Mouse (Mus musculus): Measurements from ENCODE around the gene Chd8. TPM values are rescaled to one million over a fixed set of nuclear protein-coding genes. Genes with fewer than 3 reads are reported as not detected.

Gene Chd8
- polyA plus RNA-seq, 1 experiment = 30.1 TPM

DNA sequence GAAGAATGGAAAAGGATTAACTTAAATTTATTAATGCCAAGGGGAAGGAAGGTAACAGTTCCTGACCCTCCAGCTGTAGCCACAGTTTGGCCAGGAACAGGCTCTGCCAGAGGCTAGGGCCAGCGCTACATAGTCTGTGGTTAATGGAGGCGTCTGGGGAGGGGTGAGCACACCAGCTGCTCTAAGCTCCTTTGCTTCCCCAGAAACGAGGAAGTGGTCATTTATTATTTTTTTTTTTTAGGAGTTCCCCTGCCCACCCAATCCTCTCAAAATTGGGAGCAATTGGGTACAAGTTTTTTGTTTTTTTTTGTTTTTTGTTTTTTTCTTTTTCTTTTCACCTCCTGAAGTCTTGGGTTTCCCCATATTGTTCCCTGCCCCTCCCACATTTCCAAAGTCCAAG lies 59.4 kb downstream of the Chd8 start:
- DNase-seq (ENCODE audit: low read depth) = no peak

DNA sequence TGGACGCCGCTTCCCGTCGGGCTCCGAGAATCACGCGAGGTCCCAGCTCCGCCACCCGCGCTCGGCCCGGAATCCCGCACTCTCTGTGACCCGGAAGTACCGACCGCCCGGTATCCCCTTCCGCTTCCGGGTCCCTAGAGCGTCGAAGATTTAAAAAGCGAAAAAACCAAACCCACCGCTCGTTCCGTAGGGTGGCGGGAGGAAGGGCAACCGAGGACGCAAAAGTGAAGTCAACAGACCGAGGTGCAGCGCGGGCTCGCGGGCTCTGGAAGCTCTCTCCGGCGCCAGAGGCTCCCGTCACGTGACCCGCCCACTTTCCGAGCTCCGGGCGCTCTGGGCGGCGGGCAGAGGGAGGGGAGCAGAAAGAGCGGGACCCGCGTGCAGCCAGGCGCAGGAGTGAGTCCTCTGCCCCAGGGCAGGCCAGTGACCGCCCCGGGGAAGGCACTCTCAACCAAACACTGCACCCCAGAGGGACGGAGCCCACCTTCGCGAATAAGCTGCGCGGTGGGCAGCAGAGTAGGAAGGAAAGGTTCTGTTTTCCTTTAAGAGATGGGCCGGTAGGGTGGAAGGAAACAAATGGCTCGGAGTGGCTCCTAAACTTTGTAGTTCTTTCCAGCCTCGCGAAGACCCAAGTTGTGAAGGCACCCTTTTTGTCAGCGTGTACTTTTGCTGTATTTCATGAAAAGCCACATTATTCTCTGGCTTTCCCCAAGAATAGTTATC lies 60.3 kb downstream of the Chd8 start, which contains the start of gene Supt16:
Supt16 (minus strand) TSS at position 261 of the 723 bp plus-strand sequence.
- no peak for DNase-seq (ENCODE audit: low read depth)

DNA sequence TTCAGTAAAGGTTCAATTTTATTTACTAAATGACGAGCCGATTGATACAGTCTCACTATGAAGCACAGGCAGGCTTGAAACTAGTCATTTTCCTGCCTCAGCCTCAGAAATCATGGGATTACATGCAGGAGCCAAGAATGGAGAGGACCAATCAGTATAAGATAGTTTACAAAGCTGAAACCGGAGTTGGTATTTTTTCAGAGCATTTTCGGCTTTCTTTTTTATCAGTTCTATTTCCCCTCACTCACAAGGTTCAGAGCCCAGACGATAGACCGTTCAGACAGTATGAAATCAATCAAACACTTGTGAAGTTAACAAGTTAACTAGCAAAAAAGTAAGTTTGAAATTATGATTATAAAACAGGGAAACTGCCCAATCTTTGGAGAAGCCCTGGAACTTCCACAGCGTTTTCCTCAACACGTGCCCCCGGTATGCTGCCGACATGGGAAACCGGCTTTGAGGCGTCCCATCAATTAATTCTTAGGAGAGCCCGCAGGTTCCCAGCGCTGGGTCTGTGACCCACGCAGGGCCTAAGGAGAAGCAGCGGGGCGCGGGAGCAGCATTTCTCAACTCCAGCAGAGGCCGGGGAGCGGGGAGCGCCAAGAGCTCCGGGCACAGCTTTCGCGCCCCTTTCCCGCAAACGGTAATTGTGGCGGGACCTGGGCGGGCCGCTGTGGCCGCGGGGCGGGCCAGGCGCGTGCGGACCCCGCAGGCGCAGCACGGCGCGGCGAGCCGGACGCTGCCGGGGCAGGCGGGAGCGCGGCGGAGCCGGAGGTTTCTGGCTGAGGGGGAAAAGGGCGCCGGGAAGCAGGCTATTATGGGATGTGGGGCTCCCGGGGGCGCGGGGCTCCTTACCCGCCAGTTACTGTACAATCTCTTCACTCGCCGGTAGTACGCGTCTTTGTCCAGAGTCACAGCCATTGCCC lies 61.1 kb downstream of the Chd8 start:
- DNase-seq (ENCODE audit: low read depth) = no peak

GRCm38 (mm10) chr14:52195691-52196090 lies 61.9 kb downstream of the Chd8 start:
- DNase-seq (ENCODE audit: low read depth) = no peak

DNA sequence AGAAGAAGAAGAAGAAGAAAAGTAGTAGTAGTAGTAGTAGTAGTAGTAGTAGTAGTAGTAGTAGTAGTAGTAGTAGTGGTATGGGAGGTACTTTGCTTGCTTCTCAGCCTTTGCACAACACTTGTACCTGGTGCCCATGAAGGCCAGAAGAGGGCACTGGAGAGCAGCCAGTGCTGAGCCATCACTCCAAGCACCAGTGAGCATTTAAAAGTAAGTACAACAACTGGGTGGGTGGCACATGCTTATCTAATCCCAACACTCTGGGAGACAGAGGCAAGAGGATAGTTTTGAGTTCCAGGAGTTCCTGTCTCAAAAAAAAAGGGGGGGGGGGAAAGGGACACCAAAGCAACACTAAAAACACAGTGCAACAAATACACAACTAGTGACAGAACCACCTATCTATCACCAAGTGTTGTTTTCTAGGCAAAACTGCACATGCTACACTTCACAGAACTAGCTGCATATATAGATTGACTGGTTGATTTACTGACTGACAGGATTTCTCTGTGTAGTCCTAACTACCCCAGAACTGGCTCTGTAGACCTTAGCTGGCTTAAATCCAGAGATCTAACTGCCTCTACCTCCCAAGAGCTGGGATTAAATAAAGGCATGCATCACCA lies 66.7 kb downstream of the Chd8 start:
- no peak for DNase-seq (ENCODE audit: low read depth)

DNA sequence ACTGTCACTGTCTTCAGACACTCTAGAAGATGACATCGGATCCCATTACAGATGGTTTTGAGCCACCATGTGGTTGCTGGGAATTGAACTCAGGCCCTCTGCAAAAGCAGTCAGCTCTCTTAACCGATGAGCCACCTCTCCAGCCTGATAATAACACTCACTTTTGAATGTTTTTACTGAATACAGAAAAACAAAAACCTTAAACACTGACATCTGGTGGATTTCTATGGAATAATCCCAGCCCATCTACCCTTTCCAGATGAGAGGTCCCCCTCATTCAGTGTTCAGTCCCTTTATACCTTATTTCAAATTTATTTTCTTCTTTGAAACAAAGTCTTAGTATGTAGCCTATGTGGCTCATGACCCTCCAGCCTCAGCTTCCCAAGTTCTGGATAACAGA lies 68.1 kb downstream of the Chd8 start:
- no peak for DNase-seq (ENCODE audit: low read depth)

GRCm38 (mm10) chr14:52188788-52189187 lies 68.8 kb downstream of the Chd8 start:
- no peak for DNase-seq (ENCODE audit: low read depth)

DNA sequence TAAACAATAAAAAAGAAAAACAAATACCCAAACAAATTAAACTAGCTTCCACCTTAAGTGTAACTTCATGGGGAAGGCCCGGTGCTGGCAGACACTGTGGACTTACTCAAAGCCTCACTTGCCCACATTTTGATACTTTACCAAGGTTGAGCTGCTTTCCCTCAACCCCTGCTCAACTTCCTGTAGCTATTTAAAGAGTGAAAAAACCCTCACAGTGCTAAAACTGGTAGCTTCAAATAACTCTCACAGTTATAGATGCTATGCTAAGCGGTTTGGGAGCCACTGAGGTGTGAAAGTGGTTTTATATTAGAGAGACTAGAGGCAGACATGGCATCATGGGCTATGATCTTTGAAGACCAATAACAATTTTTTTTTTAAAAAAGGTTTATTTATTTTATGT lies 91.0 kb downstream of the Chd8 start:
- DNase-seq (ENCODE audit: low read depth) = no peak

DNA sequence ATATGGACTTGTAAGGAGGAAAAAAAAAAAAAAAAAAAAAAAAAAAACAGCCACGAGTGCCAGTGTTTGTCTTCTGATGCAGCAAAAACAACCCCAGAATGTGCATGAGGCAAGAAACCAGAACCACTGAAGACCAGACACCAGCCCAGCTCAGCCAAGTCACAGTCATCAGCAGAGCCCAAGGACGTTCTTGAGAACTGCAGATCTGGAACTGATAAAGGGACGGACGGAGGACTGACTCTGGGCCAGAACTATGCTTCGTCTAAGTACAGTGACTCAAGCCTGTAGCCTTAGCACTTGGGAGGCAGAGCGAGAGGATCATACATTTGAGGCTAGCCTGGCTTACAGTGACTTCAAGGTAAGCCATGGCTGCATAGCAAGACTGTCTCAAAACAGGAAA lies 96.7 kb downstream of the Chd8 start:
- DNase-seq (ENCODE audit: low read depth) = no peak

DNA sequence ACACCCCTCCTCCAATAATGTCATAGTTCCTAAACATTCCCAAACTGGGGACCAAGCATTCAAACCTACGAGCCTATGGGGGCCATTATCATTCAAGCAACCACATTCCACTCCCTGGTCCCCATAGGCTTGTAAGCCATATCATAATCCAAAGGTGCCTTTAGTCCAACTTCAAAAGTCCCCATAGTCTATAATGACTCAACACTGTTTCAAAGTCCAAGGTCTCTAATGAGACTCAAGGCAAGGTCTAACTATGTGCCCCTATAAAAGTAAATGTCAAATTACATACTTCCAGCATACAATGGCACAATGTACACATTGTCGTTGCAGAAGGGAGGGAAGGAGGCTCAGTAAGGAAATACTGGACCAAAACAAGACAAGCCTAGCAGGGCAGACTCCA lies 102.6 kb downstream of the Chd8 start:
- DNase-seq (ENCODE audit: low read depth) = no peak

- DNase-seq (ENCODE audit: low read depth) = no peak
These were observed 105.0 kb downstream of the Chd8 start for GRCm38 (mm10) chr14:52152613-52153012.

DNA sequence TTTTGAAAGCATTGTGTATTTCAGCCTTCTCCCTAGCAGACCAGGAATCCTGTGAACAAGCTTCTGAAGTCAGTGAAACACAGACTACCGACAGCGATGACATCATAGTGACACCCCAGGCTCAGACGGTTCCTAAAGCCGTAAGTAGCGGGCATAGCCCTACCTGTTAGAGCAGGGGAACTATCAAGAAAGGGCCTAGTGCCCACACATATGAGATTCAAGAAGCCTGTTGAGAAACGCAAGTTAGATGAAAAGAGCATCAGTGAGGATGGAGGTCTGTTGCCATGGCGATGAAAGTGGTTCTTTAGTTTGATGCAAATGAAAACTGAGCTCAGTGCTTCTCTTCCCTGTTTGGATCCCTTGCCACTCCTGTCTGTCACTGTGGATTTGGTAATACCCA lies 105.4 kb downstream of the Chd8 start:
- DNase-seq (ENCODE audit: low read depth) = no peak

DNA sequence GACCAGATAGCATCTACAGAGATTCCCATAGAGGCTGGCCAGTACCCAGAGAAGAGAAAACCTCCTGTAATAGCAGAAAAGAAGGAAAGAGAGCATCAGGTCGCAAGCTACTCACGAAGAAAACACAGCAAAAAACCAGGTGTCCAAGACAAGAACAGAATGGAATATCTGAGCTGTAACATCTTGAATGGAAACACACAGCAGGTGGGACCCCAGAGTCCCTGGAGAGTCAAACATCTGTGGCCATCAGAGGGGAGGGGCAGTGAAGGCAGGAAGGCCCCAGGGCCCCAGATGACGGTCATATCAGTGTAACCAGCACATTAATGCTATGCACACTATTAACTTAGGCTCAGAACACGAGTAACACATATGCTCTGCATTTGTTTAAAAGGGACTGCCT lies 107.7 kb downstream of the Chd8 start:
- no peak for DNase-seq (ENCODE audit: low read depth)

Other genes starting within 250 kb of the Chd8 start
- 0.51 and 0.55 TPM in 2 replicates for gene Tmem253, start 242.1 kb downstream of the Chd8 start, polyA plus RNA-seq (2012; rRNA removed)
- gene Zfp219, start 237.0 kb downstream of the Chd8 start, polyA plus RNA-seq (2012; rRNA removed) = 65.7 and 74.2 TPM in 2 replicates
- not detected in 2 replicates for gene Olfr221, start 215.3 kb downstream of the Chd8 start, polyA plus RNA-seq (2012; rRNA removed)
- 62.5 and 71.6 TPM in 2 replicates for gene Hnrnpc, start 153.8 kb downstream of the Chd8 start, polyA plus RNA-seq (2012; rRNA removed)
- gene Rpgrip1, start 147.1 kb downstream of the Chd8 start, polyA plus RNA-seq (2012; rRNA removed) = 4.0 and 4.4 TPM in 2 replicates
- 9.6 and 13.1 TPM in 2 replicates for gene Supt16, start 60.4 kb downstream of the Chd8 start, polyA plus RNA-seq (2012; rRNA removed)
- gene Tox4, start 21.4 kb upstream of the Chd8 start, polyA plus RNA-seq (2012; rRNA removed) = 30.5 and 38.7 TPM in 2 replicates
- 11.4 TPM in 2 replicates for gene Rab2b, start 21.8 kb upstream of the Chd8 start, polyA plus RNA-seq (2012; rRNA removed)
- 18.8 and 19.2 TPM in 2 replicates for gene Mettl3, start 47.3 kb upstream of the Chd8 start, polyA plus RNA-seq (2012; rRNA removed)
- gene Sall2, start 71.0 kb upstream of the Chd8 start, polyA plus RNA-seq (2012; rRNA removed) = 5.7 and 7.6 TPM in 2 replicates
- gene Olfr1513, start 98.6 kb upstream of the Chd8 start, polyA plus RNA-seq (2012; rRNA removed) = not detected in 2 replicates
- gene Olfr1512, start 121.4 kb upstream of the Chd8 start, polyA plus RNA-seq (2012; rRNA removed) = not detected in 2 replicates
- not detected in 2 replicates for gene Olfr1511, start 139.6 kb upstream of the Chd8 start, polyA plus RNA-seq (2012; rRNA removed)
- gene Olfr1510, start 156.6 kb upstream of the Chd8 start, polyA plus RNA-seq (2012; rRNA removed) = not detected in 2 replicates
- gene Olfr1509, start 185.2 kb upstream of the Chd8 start, polyA plus RNA-seq (2012; rRNA removed) = not detected in 2 replicates
- gene Olfr1508, start 209.7 kb upstream of the Chd8 start, polyA plus RNA-seq (2012; rRNA removed) = not detected in 2 replicates
- gene Olfr1507, start 238.0 kb upstream of the Chd8 start, polyA plus RNA-seq (2012; rRNA removed) = not detected in 2 replicates